20 mouse cellular contexts compared by ENCODE assay signal in genomic region chr17:8773391-8773790, GRCm38 (mm10).
A peak's percentile ranks its signal among the peaks of the same experiment; 100 is the strongest.
DNase-seq lines count a peak whose midpoint lies in the region; ATAC-seq and TF ChIP-seq lines count a peak whose summit lies in the region.
"Had no signal": no experiment of that assay in that cellular context is flagged by ENCODE, and none has a peak within 500 bp of the region (broad histone marks: within the 10 kb centered on the region; RNA-seq: fewer than 3 reads in every experiment).

No protein-coding gene starts in this region.

- no peak for TF ChIP-seq EP300 in stomach, postnatal 0 days (optimal IDR thresholded peaks at IDR 0.05)

- no peaks in the 10 kb centered on the region for H3K27me3 ChIP-seq in stomach, postnatal 0 days (ENCODE audit: control insufficient read depth, insufficient read depth, low read length)
- no peaks in the 10 kb centered on the region for H3K27me3 ChIP-seq in midbrain, embryonic 15.5 days (replicated peaks)
- H3K27me3 ChIP-seq: limb, embryonic 12.5 days; midbrain, embryonic 12.5 days; neural tube, embryonic 13.5 days had no signal

- H3K9me3 ChIP-seq in stomach, postnatal 0 days (ENCODE audit: control insufficient read depth, low read length): no peaks in the 10 kb centered on the region
- H3K9me3 ChIP-seq in midbrain, embryonic 15.5 days: no peaks in the 10 kb centered on the region
- H3K9me3 ChIP-seq: forebrain, embryonic 12.5 days; limb, embryonic 12.5 days; midbrain, embryonic 12.5 days had no signal

- H3K4me3 ChIP-seq in stomach, postnatal 0 days (ENCODE audit: low read depth, low read length): no peak overlapping the region
- H3K4me3 ChIP-seq in midbrain, embryonic 15.5 days: no peak overlapping the region
- H3K4me3 ChIP-seq: forebrain, embryonic 12.5 days; limb, embryonic 12.5 days; midbrain, embryonic 12.5 days; neural tube, embryonic 13.5 days had no signal

- WGBS in stomach, postnatal 0 days: 65% methylated on average over 6 of the region's 6 CpGs
- 84% methylated on average over 6 of the region's 6 CpGs for WGBS in midbrain, embryonic 15.5 days

- intact Hi-C loops in left cerebral cortex, postnatal 10 days (cut with DNase I): no loop called here

- H3K9ac ChIP-seq in stomach, postnatal 0 days (ENCODE audit: low read length): no peak overlapping the region
- no peak overlapping the region for H3K9ac ChIP-seq in midbrain, embryonic 15.5 days
- H3K9ac ChIP-seq: forebrain, embryonic 12.5 days; limb, embryonic 12.5 days; liver, embryonic 14.5 days; midbrain, embryonic 12.5 days; neural tube, embryonic 13.5 days had no signal

- no peak for TF ChIP-seq CTCF in stomach, postnatal 0 days (IDR thresholded peaks at IDR 0.05; ENCODE audit: low read depth)

- ATAC-seq in frontal cortex, adult (ENCODE audit: low TSS enrichment): peak; percentile 94
- ATAC-seq in stomach, postnatal 0 days (ENCODE audit: low FRiP score, low TSS enrichment): no peak
- ATAC-seq in midbrain, embryonic 15.5 days (replicated peaks): no peak
- ATAC-seq: lung, postnatal 0 days had no signal

- no peak for DNase-seq in frontal cortex, postnatal 10 days (ENCODE audit: low spot score in 2 of 2)
- DNase-seq in left cerebral cortex, adult 18-20 months (ENCODE audit: low spot score in 2 of 2): peak; percentile 40 to 48
- no peak for DNase-seq in left cerebral cortex, postnatal 10 days (ENCODE audit: extremely low spot score in 1 of 2, low spot score in 2 of 2)
- peak; percentile 49 for DNase-seq in 416B (ENCODE audit: low read depth)
- peak; percentile 44 for DNase-seq in layer of hippocampus, adult 9-11 months
- no peak for DNase-seq in stomach, postnatal 0 days (ENCODE audit: low spot score)
- DNase-seq: cerebellum, postnatal 36 days; heart, postnatal 10 days; kidney, adult 11 months; kidney, postnatal 10 days; thymus, postnatal 4 days had no signal

- H3K4me2 ChIP-seq in stomach, postnatal 0 days (replicated peaks; ENCODE audit: low read depth): no peak overlapping the region
- no peak overlapping the region for H3K4me2 ChIP-seq in midbrain, embryonic 15.5 days
- H3K4me2 ChIP-seq: forebrain, embryonic 12.5 days; heart, embryonic 11.5 days; limb, embryonic 12.5 days; midbrain, embryonic 12.5 days; neural tube, embryonic 13.5 days had no signal

- H3K36me3 ChIP-seq in stomach, postnatal 0 days (ENCODE audit: control insufficient read depth, insufficient read depth, low read length): no peaks in the 10 kb centered on the region
- H3K36me3 ChIP-seq in midbrain, embryonic 15.5 days (replicated peaks): no peaks in the 10 kb centered on the region
- H3K36me3 ChIP-seq: forebrain, embryonic 12.5 days; limb, embryonic 12.5 days; midbrain, embryonic 12.5 days; neural tube, embryonic 13.5 days had no signal

- no peak overlapping the region for H3K27ac ChIP-seq in stomach, postnatal 0 days (replicated peaks)
- H3K27ac ChIP-seq in midbrain, embryonic 15.5 days: no peak overlapping the region
- H3K27ac ChIP-seq: forebrain, embryonic 12.5 days; limb, embryonic 12.5 days; liver, embryonic 14.5 days; midbrain, embryonic 12.5 days; neural tube, embryonic 13.5 days had no signal

- no peaks in the 10 kb centered on the region for H3K4me1 ChIP-seq in stomach, postnatal 0 days (replicated peaks; ENCODE audit: control insufficient read depth, insufficient read depth)
- H3K4me1 ChIP-seq in midbrain, embryonic 15.5 days: no peaks in the 10 kb centered on the region
- H3K4me1 ChIP-seq: forebrain, embryonic 12.5 days; limb, embryonic 12.5 days; midbrain, embryonic 12.5 days; neural tube, embryonic 13.5 days had no signal

Comparison
In these comparisons a context has a peak if more than half of its experiments do, and no peak if none do; other contexts are left out.
1. DNase-seq: peak in left cerebral cortex, adult 18-20 months (2 of 2), 416B (single experiment) and layer of hippocampus, adult 9-11 months (single experiment); none in frontal cortex, postnatal 10 days (0 of 2), left cerebral cortex, postnatal 10 days (0 of 2) and stomach, postnatal 0 days (single experiment).